Mouse (Mus musculus) C2C12 (cell line): ENCODE data around the gene Slc19a2. TPM values are rescaled to one million over a fixed set of nuclear protein-coding genes. Genes with fewer than 3 reads are reported as not detected.
A peak's percentile ranks its signal among the peaks of the same experiment; 100 is the strongest.

Experiments
- H3K27me3 ChIP-seq: one replicate; pipeline ENCODE4 v1.6.1; 2011; ENCODE audit not compliant: control insufficient read depth, insufficient read depth, insufficient read length
- H3K36me3 ChIP-seq: one replicate; pipeline ENCODE4 v1.6.1; 2011; ENCODE audit not compliant: control insufficient read depth, insufficient read depth
- H3K4me3 ChIP-seq: one replicate; pipeline ENCODE4 v1.5.1; 2011; ENCODE audit warnings: mild to moderate bottlenecking, control low read depth; ENCODE audit not compliant: poor library complexity, insufficient read depth, severe bottlenecking
- H3K79me2 ChIP-seq: one replicate; pipeline ENCODE4 v1.6.1; 2011; ENCODE audit not compliant: control insufficient read depth, insufficient read depth
- H3K79me3 ChIP-seq: one replicate; pipeline ENCODE4 v1.6.1; 2011; ENCODE audit warnings: low read depth, control low read depth
- H3ac ChIP-seq: one replicate; pipeline ENCODE3; 2011; ENCODE audit warnings: low read depth; ENCODE audit not compliant: control insufficient read depth, insufficient read length
- CEBPB ChIP-seq: IDR thresholded peaks from one replicate; pipeline ENCODE4 v1.6.1; 2011; ENCODE audit warnings: low read depth, mild to moderate bottlenecking, control low read depth, moderate library complexity
- CTCF ChIP-seq: IDR thresholded peaks from one replicate; pipeline ENCODE4 v1.5.1; 2011; ENCODE audit not compliant: control insufficient read depth, insufficient read depth, insufficient read length
- FOSL1 ChIP-seq: IDR thresholded peaks from one replicate; pipeline ENCODE4 v1.8.0; 2011; ENCODE audit warnings: mild to moderate bottlenecking, low read length; ENCODE audit not compliant: poor library complexity, insufficient read depth, severe bottlenecking
- MAX ChIP-seq: IDR thresholded peaks from one replicate; pipeline ENCODE4 v1.6.1; 2011; ENCODE audit warnings: mild to moderate bottlenecking, control low read depth
- MYOD1 ChIP-seq: IDR thresholded peaks from one replicate; pipeline ENCODE4 v1.6.1; 2011; ENCODE audit warnings: low read depth; ENCODE audit not compliant: control insufficient read depth, insufficient read length
- MYOG ChIP-seq: IDR thresholded peaks from one replicate; pipeline ENCODE4 v1.6.1; 2011; ENCODE audit not compliant: control insufficient read depth, insufficient read length; ENCODE audit errors: extremely low read depth
- USF1 ChIP-seq: IDR thresholded peaks from one replicate; pipeline ENCODE4 v1.6.1; 2011; ENCODE audit warnings: low read depth, mild to moderate bottlenecking, control low read depth, moderate library complexity
- polyA plus RNA-seq: library from polyadenylated mRNA; unstranded; fragments of >200 nt; fragmentation: generic; extraction: Trizol; gene quantifications from one replicate; pipeline ENCODE4 v1.2.1, GENCODE M21; 2012; ENCODE audit warnings: missing spikeins

Slc19a2 gene
- polyA plus RNA-seq, 1 experiment: 10.1 TPM

DNA sequence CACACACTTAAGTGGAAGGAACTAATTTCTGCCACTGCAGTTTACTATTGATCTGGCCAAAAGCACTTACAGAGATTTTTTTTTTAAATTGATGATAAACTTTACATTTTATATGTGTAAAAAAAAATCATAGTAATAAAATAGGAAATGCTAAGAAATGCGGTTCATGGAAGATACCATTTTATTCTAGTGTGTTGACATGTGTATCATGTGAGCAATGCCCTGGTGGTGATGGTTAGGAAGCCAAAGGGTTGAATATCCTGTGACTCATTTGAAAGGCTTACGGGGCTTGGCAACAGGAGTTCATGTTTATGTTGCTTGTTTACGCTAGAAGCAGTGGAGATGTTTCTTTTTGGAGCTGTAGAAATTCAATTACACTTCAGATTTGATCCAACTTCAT is 27.7 kb downstream of the Slc19a2 start:
- Histone ChIP-seq H3K79me3 (no peaks in the 10 kb centered on the region), H3ac (no peak overlapping the region), H3K27me3 (no peaks in the 10 kb centered on the region), H3K36me3 (no peaks in the 10 kb centered on the region), H3K79me2 (no peaks in the 10 kb centered on the region), H3K4me3 (no peak overlapping the region)
- TF ChIP-seq MAX (no peak), MYOD1 (no peak), CTCF (no peak), FOSL1 (no peak), CEBPB (no peak), USF1 (peak; percentile 65), MYOG (no peak)

DNA sequence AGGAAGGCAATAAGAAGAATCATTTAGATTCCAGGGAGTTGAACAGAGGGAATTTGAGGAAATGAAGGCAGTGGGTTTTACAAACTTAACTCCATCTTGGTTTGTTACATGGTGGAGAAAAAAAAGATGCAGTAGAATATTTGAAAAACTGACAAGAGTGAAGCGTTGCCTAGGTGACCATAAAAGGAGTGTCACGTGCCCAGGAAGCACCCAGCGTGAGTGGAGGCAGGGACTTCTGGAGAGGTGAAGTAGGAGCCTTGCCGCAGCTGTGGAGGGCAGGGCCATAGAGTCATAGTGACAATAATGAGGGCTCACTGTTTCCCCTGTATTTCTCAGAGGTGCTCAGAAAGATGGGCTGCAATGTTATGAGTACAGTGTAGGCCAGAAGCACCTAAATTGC is 30.5 kb downstream of the Slc19a2 start:
- no peaks in the 10 kb centered on the region for H3K79me2 ChIP-seq
- H3K4me3 ChIP-seq: no peak overlapping the region
- no peaks in the 10 kb centered on the region for H3K36me3 ChIP-seq
- H3ac ChIP-seq: no peak overlapping the region
- H3K79me3 ChIP-seq: no peaks in the 10 kb centered on the region
- TF ChIP-seq MYOG (no peak), USF1 (peak; percentile 52)
- H3K27me3 ChIP-seq: no peaks in the 10 kb centered on the region

DNA sequence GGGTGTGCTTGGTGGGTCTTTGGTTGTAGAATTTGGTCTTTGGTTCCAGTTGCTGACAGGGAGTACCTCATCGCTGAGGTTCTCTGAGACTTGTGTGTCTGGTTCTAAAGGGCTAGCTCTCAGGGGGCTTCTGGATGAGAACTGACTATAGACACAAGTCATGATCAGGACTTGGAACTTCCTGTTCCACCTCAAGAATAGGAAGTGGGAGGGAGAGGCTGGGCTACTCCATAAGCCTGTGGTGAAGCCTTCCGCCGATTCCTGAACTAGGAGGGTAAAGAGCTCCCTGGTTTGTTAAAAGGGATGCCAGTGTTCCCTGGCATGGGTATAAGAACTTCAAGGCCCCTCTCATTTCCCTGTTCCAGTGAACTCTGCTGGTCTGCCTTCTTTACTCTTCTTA is 35.2 kb downstream of the Slc19a2 start:
- no peak overlapping the region for H3ac ChIP-seq
- H3K79me2 ChIP-seq: no peaks in the 10 kb centered on the region
- TF ChIP-seq MYOG: no peak
- H3K4me3 ChIP-seq: no peak overlapping the region
- no peaks in the 10 kb centered on the region for H3K79me3 ChIP-seq
- no peaks in the 10 kb centered on the region for H3K27me3 ChIP-seq
- H3K36me3 ChIP-seq: no peaks in the 10 kb centered on the region

- no peaks in the 10 kb centered on the region for H3K79me2 ChIP-seq
- TF ChIP-seq MAX: no peak
- no peak overlapping the region for H3ac ChIP-seq
- peaks cover 21% of the 10 kb centered on the region for H3K36me3 ChIP-seq
- no peaks in the 10 kb centered on the region for H3K79me3 ChIP-seq
- H3K4me3 ChIP-seq: no peak overlapping the region
- H3K27me3 ChIP-seq: no peaks in the 10 kb centered on the region
These were observed 38.6 kb downstream of the Slc19a2 start for GRCm38 (mm10) chr1:164287406-164287805.

DNA sequence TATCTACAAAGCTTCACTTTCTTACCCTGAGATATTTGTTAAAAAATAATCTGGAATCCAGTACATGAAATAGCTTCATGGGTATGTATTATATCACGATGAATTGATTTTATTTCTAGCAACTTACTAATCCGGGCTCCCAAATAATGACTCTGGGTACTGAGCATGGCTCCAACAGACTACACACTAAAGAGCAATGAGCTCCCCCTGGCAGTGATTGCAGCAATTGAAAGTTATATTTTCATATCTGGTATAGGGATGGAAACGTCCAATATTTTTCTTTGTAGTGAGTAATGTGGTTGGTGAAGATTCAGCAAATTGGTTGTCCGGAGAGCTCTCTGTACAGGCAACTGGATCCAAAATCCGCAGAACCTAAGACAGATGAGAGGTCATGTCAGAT is 43.2 kb downstream of the Slc19a2 start:
- no peaks in the 10 kb centered on the region for H3K27me3 ChIP-seq
- no peaks in the 10 kb centered on the region for H3K79me3 ChIP-seq
- no peak overlapping the region for H3K4me3 ChIP-seq
- H3K36me3 ChIP-seq: peaks cover 54% of the 10 kb centered on the region
- TF ChIP-seq CTCF (no peak), FOSL1 (no peak), MAX (no peak), MYOD1 (no peak), MYOG (no peak), CEBPB (no peak), USF1 (no peak)
- H3ac ChIP-seq: no peak overlapping the region
- H3K79me2 ChIP-seq: no peaks in the 10 kb centered on the region

GRCm38 (mm10) chr1:164294071-164294470 is 45.2 kb downstream of the Slc19a2 start:
- Histone ChIP-seq H3K79me3 (no peaks in the 10 kb centered on the region), H3K4me3 (no peak overlapping the region), H3K36me3 (peaks cover 74% of the 10 kb centered on the region), H3K27me3 (no peaks in the 10 kb centered on the region), H3ac (no peak overlapping the region), H3K79me2 (no peaks in the 10 kb centered on the region)
- no peak for TF ChIP-seq FOSL1
- TF ChIP-seq USF1: no peak
- no peak for TF ChIP-seq CEBPB
- no peak for TF ChIP-seq MAX
- TF ChIP-seq CTCF: no peak
- TF ChIP-seq MYOD1: no peak
- no peak for TF ChIP-seq MYOG

DNA sequence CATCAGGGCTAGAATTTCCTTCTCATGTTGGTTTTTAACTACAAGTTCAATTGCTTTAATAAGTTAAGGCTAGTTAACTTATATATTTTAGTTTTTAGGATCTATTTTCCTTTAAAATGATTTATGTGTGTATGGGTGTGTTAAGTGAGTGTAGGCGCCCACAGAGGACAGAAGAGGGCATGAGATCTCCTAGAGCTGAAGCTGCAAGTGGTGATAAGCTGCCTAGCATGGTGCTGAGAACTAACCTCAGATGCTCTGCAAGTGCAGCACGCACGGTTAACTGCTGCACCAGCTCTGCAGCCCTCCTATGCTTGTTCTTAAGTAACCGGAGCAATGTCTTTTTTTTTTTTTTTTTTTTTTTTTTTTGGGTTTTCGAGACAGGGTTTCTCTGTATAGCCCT is 47.6 kb downstream of the Slc19a2 start:
- Histone ChIP-seq H3ac (no peak overlapping the region), H3K36me3 (peaks cover 83% of the 10 kb centered on the region), H3K79me3 (no peaks in the 10 kb centered on the region), H3K27me3 (no peaks in the 10 kb centered on the region), H3K79me2 (no peaks in the 10 kb centered on the region), H3K4me3 (no peak overlapping the region)
- TF ChIP-seq MAX (no peak), FOSL1 (no peak), CTCF (no peak), USF1 (no peak), CEBPB (no peak)
